Mouse (Mus musculus) heart, postnatal 0 days (tissue): ENCODE results near the gene Kremen2. TPM values are rescaled to one million over a fixed set of nuclear protein-coding genes. Genes with fewer than 3 reads are reported as not detected.

ENCODE experiments used
- ATAC-seq: fragments of 200-750 bp; cut with Nextera tagmentation; 2 replicates; pipeline ENCODE4 v1.8.0; 2017; ENCODE audit warnings: low read depth, moderate number of reproducible peaks, moderate library complexity; ENCODE audit not compliant: insufficient read depth
- DNase-seq: peaks from one replicate; pipeline ENCODE4 v3.0.0-alpha.2; 2016; ENCODE audit warnings: low spot score
- H3K27ac ChIP-seq: fragments of 300-500 bp; sonication (generic); 2 replicates; pipeline ENCODE4 v1.5.1; 2014; ENCODE audit warnings: low read depth, mild to moderate bottlenecking
- H3K27me3 ChIP-seq: fragments of 300-500 bp; sonication (generic); 2 replicates; pipeline ENCODE4 v1.6.1; 2014; ENCODE audit warnings: low read length, mixed read lengths; ENCODE audit not compliant: control insufficient read depth, insufficient read depth
- H3K36me3 ChIP-seq: fragments of 300-500 bp; sonication (generic); replicated peaks from 2 replicates; pipeline ENCODE4 v1.6.1; 2014; ENCODE audit warnings: low read length, mixed read lengths; ENCODE audit not compliant: control insufficient read depth, insufficient read depth
- H3K4me1 ChIP-seq: fragments of 300-500 bp; sonication (generic); 2 replicates; pipeline ENCODE4 v1.6.1; 2014; ENCODE audit warnings: antibody characterized with exemption; ENCODE audit not compliant: control insufficient read depth, insufficient read depth
- H3K4me2 ChIP-seq: fragments of 300-500 bp; sonication (generic); 2 replicates; pipeline ENCODE4 v1.6.1; 2014; ENCODE audit warnings: low read depth, mild to moderate bottlenecking, low read length, moderate library complexity
- H3K4me3 ChIP-seq: fragments of 300-500 bp; sonication (generic); 2 replicates; pipeline ENCODE4 v1.5.1; 2014; ENCODE audit warnings: low read depth, low read length
- H3K9ac ChIP-seq: fragments of 300-500 bp; sonication (generic); replicated peaks from 2 replicates; pipeline ENCODE4 v1.6.1; 2014; ENCODE audit warnings: low read depth, low read length, mixed read lengths
- H3K9me3 ChIP-seq: fragments of 300-500 bp; sonication (generic); replicated peaks from 2 replicates; pipeline ENCODE4 v1.6.1; 2016; ENCODE audit warnings: low read length; ENCODE audit not compliant: control insufficient read depth
- CTCF ChIP-seq: IDR thresholded peaks from 2 replicates; pipeline ENCODE4 v1.5.1; 2016; ENCODE audit warnings: antibody characterized with exemption, control low read depth, low read depth
- EP300 ChIP-seq: IDR thresholded peaks from 2 replicates; pipeline ENCODE4 v1.6.1; 2016; ENCODE audit warnings: antibody characterized with exemption, low read depth
- WGBS: fragments of 180-500 bp; shearing (Covaris S2); extraction: QIAGEN DNeasy Blood & Tissue Kit; methylation state at CpG from one replicate; pipeline ENCODE4 v1.1.7; 2014; 5-methylcytosine and 5-hydroxymethylcytosine counted together
- polyA plus RNA-seq: library from polyadenylated mRNA; unstranded; fragments of >200 nt; fragmentation: Nextera tagmentation; extraction: Ambion mirVana; gene quantifications from 2 replicates; pipeline ENCODE4 v1.2.1, GENCODE M21; 2015
- total RNA-seq: library from RNA; depleted of rRNA; stranded (reverse); fragments of >200 nt; gene quantifications from 2 replicates; pipeline ENCODE4 v1.2.3, GENCODE M21; 2014; ENCODE audit warnings: low replicate concordance

Kremen2 gene
- total and polyA plus RNA-seq, 2 experiments from 2014 or later: not detected

DNA sequence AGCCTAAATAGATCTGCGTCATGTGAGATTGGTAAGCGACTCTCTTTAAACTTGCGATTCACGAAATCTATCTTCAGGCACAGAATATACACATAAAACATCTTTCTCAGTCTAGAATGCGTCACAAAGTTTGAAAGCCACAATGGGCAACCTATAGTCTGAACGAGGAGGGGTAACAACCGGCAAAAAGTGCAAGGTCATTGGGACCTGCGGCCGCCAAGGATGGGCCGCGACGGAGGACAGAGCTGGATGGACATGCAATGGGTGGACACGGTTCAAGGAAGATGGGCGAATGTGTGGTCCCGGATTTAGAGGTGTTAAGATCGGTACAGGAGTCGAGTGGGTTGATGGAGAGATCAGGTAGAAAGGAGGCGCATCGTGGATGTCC lies 25.3 kb upstream of the Kremen2 start:
- peak overlapping the region; percentile 80 for H3K4me2 ChIP-seq
- TF ChIP-seq CTCF (no peak), EP300 (no peak)
- H3K36me3 ChIP-seq: no peaks in the 10 kb centered on the region
- peak; percentile 16 for DNase-seq
- peak; percentile 28 for ATAC-seq
- H3K9ac ChIP-seq: peak overlapping the region; percentile 83
- H3K27ac ChIP-seq: peak overlapping the region; percentile 80
- peak overlapping the region; percentile 81 for H3K4me3 ChIP-seq
- no peaks in the 10 kb centered on the region for H3K9me3 ChIP-seq
- peaks cover 13% of the 10 kb centered on the region for H3K4me1 ChIP-seq
- WGBS: under 1% methylated on average over 19 of the region's 19 CpGs
- no peaks in the 10 kb centered on the region for H3K27me3 ChIP-seq

DNA sequence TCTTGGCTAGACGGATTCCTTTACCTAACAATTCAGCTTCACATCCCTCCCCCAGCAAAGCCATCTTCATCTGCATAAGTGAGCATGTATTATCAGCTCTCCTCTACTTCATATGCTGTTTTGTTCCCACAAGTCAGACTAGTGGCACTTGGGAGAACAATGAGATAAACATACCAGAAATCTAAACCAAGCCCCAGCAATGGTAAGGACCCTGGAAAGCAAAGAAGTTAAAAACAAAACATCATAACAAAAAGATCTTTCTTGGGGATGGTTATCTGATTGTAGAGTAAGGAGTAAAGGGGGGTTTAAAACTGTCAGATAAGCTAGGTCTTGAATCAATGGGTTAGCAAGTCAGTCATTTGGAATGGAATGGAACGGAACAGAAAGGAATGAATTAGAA lies 24.9 kb upstream of the Kremen2 start:
- Histone ChIP-seq H3K4me1 (peaks cover 13% of the 10 kb centered on the region), H3K27ac (no peak overlapping the region), H3K36me3 (no peaks in the 10 kb centered on the region), H3K9ac (peak overlapping the region; percentile 83), H3K27me3 (no peaks in the 10 kb centered on the region), H3K9me3 (no peaks in the 10 kb centered on the region), H3K4me2 (peak overlapping the region; percentile 80), H3K4me3 (peak overlapping the region; percentile 81)
- ATAC-seq (no peak), DNase-seq (no peak)
- WGBS: 25% methylated on average over 2 of the region's 2 CpGs
- TF ChIP-seq EP300: no peak
- TF ChIP-seq CTCF: no peak

DNA sequence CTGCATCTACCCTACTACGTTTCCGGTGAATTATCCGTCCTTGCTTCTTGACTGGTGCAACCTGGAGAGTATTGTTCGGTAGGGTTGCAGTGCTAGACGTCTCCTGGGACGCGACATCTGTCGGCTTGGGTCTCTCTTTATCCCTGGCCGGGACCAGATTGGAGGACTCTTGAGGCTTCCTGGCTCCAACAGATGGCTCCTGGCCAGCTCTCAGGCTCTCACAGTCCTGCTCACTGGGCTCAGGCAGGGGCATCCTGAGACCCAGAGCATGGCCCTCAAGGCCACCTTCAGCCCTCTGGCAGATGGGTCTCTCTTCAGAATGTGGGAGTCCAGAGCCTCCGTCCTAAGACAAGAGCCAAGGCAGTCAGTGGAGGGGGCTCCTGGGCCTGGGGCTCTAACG lies 17.3 kb upstream of the Kremen2 start:
- 83% methylated on average over 11 of the region's 11 CpGs for WGBS
- H3K4me1 ChIP-seq: no peaks in the 10 kb centered on the region
- no peak overlapping the region for H3K4me2 ChIP-seq
- H3K9me3 ChIP-seq: no peaks in the 10 kb centered on the region
- TF ChIP-seq EP300 (no peak), CTCF (no peak)
- H3K4me3 ChIP-seq: no peak overlapping the region
- H3K27ac ChIP-seq: no peak overlapping the region
- DNase-seq: no peak
- no peaks in the 10 kb centered on the region for H3K27me3 ChIP-seq
- ATAC-seq: no peak
- peaks cover 34% of the 10 kb centered on the region for H3K36me3 ChIP-seq
- no peak overlapping the region for H3K9ac ChIP-seq

DNA sequence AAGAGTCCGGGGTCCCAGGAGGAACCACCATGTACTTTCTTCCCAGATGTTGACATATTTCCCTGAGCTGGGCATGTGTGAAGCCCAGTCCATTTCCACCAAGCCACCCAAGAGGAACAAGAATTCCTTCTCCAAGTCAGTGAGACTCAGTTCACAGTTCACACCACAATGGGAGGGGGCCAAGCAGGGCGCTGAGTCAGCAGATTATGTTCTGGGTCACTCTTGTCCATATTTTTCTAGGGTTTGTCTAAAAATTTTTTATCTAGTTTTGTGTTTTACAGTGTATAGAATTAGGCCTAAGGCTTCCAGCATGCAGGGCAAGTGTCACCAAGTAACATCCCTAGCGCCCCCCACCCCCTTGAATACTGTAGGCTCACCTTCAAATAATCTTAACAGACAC lies 15.5 kb upstream of the Kremen2 start:
- Histone ChIP-seq H3K4me2 (no peak overlapping the region), H3K9ac (no peak overlapping the region), H3K4me3 (no peak overlapping the region), H3K36me3 (peaks cover 47% of the 10 kb centered on the region), H3K27ac (no peak overlapping the region), H3K9me3 (no peaks in the 10 kb centered on the region), H3K4me1 (no peaks in the 10 kb centered on the region), H3K27me3 (no peaks in the 10 kb centered on the region)
- DNase-seq (no peak), ATAC-seq (no peak)
- WGBS: 90% methylated on average over 3 of the region's 3 CpGs
- TF ChIP-seq CTCF (no peak), EP300 (no peak)

DNA sequence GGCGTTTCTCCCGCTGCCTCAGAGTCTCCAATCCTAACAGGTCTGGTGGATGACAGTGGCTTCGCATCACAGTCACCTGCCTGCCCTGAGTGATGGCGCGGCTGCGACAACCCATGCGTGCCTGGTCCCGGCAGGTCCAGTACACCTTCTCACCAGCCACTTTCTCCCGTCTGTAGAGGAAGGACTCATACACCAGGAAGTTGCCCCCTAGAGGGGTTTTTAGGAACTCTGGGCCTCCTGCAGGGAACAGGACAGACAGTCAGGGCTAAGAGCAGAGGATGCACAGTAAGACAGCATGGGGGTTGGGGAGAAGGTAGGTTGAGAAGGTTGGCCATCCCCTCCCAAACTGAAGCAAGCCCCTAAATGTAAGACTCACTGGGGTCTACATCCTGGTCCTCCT lies 14.6 kb upstream of the Kremen2 start:
- WGBS: 95% methylated on average over 9 of the region's 9 CpGs
- DNase-seq (no peak), ATAC-seq (no peak)
- TF ChIP-seq CTCF (no peak), EP300 (no peak)
- Histone ChIP-seq H3K9ac (no peak overlapping the region), H3K27ac (no peak overlapping the region), H3K4me2 (no peak overlapping the region), H3K4me1 (no peaks in the 10 kb centered on the region), H3K9me3 (no peaks in the 10 kb centered on the region), H3K36me3 (peaks cover 56% of the 10 kb centered on the region), H3K4me3 (no peak overlapping the region), H3K27me3 (no peaks in the 10 kb centered on the region)

DNA sequence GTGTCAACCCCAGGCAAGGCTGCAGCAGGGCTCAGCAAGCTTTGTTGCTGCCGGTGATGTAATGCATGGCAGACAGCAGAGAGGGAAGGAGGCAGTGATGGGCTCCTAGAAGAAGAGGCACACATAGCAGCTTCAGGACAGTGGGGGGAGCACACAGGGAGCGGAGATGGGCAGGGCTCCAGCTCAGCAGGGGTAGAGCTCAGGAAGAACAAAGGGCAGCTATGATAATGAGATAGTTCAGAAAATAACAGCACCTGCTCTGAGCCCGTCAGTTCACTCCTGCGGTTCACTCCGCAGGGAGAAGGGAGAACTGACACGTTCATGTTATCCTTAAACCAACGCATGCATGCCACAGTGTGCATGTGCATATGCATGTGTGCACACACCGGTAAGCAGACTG lies 13.2 kb upstream of the Kremen2 start:
- TF ChIP-seq CTCF (no peak), EP300 (no peak)
- DNase-seq (no peak), ATAC-seq (no peak)
- Histone ChIP-seq H3K27ac (no peak overlapping the region), H3K4me3 (no peak overlapping the region), H3K9ac (no peak overlapping the region), H3K36me3 (peaks cover 59% of the 10 kb centered on the region), H3K4me2 (no peak overlapping the region), H3K27me3 (no peaks in the 10 kb centered on the region), H3K9me3 (no peaks in the 10 kb centered on the region), H3K4me1 (no peaks in the 10 kb centered on the region)
- 83% methylated on average over 8 of the region's 8 CpGs for WGBS
